Mouse (Mus musculus) spleen, adult 2 months (tissue): ENCODE data around the gene Tprg.

Experiments used
- CTCF ChIP-seq: fragments of 200-500 bp; IDR thresholded peaks from 2 replicates; pipeline ENCODE4 v1.5.1; 2011; ENCODE audit warnings: mild to moderate bottlenecking, inconsistent platforms; ENCODE audit not compliant: insufficient read depth, insufficient read length, insufficient replicate concordance; ENCODE audit errors: extremely low read depth
- POLR2A ChIP-seq: fragments of 200-500 bp; IDR thresholded peaks from 2 replicates; pipeline ENCODE4 v1.6.1; 2011; ENCODE audit warnings: low read depth, low read length, inconsistent platforms

- TF ChIP-seq CTCF: no peak
- no peak for TF ChIP-seq POLR2A
These were observed 32.0 kb upstream of the Tprg start for GRCm38 (mm10) chr16:25254646-25255045.
